8 mouse cellular contexts compared by ENCODE assay signal in the genomic region with DNA sequence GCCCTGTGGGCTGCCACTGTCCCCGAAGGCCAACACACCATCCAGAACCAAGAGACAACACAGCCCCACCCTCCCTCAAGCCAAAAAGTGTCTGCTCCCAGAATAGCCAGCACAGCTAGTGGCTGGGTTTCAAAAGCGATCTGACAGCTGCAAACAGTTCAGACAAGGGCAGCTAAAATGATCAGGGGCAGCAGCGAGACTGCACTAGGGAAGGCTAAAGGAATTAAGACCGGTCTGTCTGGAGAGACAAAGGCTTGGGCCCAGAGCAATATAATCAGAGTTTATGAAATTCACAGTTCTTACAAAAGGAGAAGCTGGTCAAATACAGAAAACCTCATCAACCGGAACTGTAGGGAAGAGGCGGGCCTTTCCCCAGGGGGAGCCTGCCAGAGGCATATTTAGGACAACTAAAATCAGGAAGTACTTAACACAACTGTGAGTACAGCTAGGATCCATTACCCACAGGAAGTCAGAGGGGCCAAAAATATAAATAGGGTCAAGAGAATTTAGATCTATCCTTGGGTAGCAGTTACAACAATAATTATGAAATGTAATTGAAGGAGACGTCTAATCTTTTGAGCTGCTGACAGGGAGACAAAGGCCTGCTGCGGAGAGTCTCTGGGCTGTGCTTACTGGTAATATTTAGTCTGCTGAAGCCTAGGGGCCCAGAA. TPM values are rescaled to one million over a fixed set of nuclear protein-coding genes. Genes with fewer than 3 reads are reported as not detected.
DNase-seq lines count a peak whose midpoint lies in the region; ATAC-seq and TF ChIP-seq lines count a peak whose summit lies in the region.

No protein-coding gene starts in this region.

- H3K4me1 ChIP-seq in embryonic facial prominence, embryonic 14.5 days (ENCODE audit: control insufficient read depth, insufficient read depth, low read length): peaks cover 20% of the 10 kb centered on the region
- peaks cover 34% of the 10 kb centered on the region for H3K4me1 ChIP-seq in heart, embryonic 16.5 days (ENCODE audit: control insufficient read depth, insufficient read depth, low read length)
- H3K4me1 ChIP-seq in stomach, embryonic 16.5 days (ENCODE audit: control insufficient read depth, insufficient read depth, low read length): peaks cover 11% of the 10 kb centered on the region; the same call in 1 of the 2 replicates

- no peak overlapping the region for H3K9ac ChIP-seq in embryonic facial prominence, embryonic 14.5 days (ENCODE audit: low read depth, low read length)
- peak overlapping the region; percentile 59 for H3K9ac ChIP-seq in heart, embryonic 16.5 days (ENCODE audit: low read length)
- H3K9ac ChIP-seq in stomach, embryonic 16.5 days (ENCODE audit: low read length): 0 out of 2 replicates have a peak overlapping the region, but pooled peaks have one; percentile 36

- H3K4me3 ChIP-seq in layer of hippocampus, adult 2 months: no peak overlapping the region
- H3K4me3 ChIP-seq in embryonic facial prominence, embryonic 14.5 days (ENCODE audit: low read depth, low read length): no peak overlapping the region
- H3K4me3 ChIP-seq in heart, embryonic 16.5 days (ENCODE audit: low read length): no peak overlapping the region
- H3K4me3 ChIP-seq in stomach, embryonic 16.5 days (replicated peaks; ENCODE audit: low read length): no peak overlapping the region

- peaks cover 4% of the 10 kb centered on the region; the same call in 1 of the 2 replicates for H3K36me3 ChIP-seq in embryonic facial prominence, embryonic 14.5 days (ENCODE audit: control insufficient read depth, insufficient read depth, low read length)
- H3K36me3 ChIP-seq in heart, embryonic 16.5 days (ENCODE audit: control insufficient read depth, insufficient read depth): no peaks in the 10 kb centered on the region
- H3K36me3 ChIP-seq in stomach, embryonic 16.5 days (ENCODE audit: control insufficient read depth, insufficient read depth, low read length): no peaks in the 10 kb centered on the region

- peak overlapping the region; percentile 63 for H3K27ac ChIP-seq in layer of hippocampus, adult 2 months
- peak overlapping the region; percentile 80 for H3K27ac ChIP-seq in embryonic facial prominence, embryonic 14.5 days (replicated peaks; ENCODE audit: low read depth, low read length)
- H3K27ac ChIP-seq in heart, embryonic 16.5 days (ENCODE audit: low read length): peak overlapping the region; percentile 91
- peak overlapping the region; percentile 80 for H3K27ac ChIP-seq in stomach, embryonic 16.5 days (ENCODE audit: low read length)

- 0 out of 2 replicates have a peak, but pooled peaks cover 5% of the 10 kb centered on the region for H3K9me3 ChIP-seq in embryonic facial prominence, embryonic 14.5 days (ENCODE audit: control insufficient read depth, low read length)
- no peaks in the 10 kb centered on the region for H3K9me3 ChIP-seq in heart, embryonic 16.5 days (replicated peaks; ENCODE audit: control insufficient read depth, low read length)
- no peaks in the 10 kb centered on the region for H3K9me3 ChIP-seq in stomach, embryonic 16.5 days (replicated peaks; ENCODE audit: control insufficient read depth, low read length)

- no peak for DNase-seq in layer of hippocampus, adult 2 months (ENCODE audit: low spot score in 2 of 2)
- DNase-seq in layer of hippocampus, postnatal 10 days (ENCODE audit: low spot score in 2 of 2): no peak
- DNase-seq in embryonic facial prominence, embryonic 14.5 days (ENCODE audit: low spot score): peak; percentile 78
- DNase-seq in kidney, postnatal 10 days: peak; percentile 63
- DNase-seq in lung, postnatal 4 days: peak; percentile 73 to 87

- no peak overlapping the region for H3K4me2 ChIP-seq in embryonic facial prominence, embryonic 14.5 days (ENCODE audit: low read depth, low read length)
- peak overlapping the region; percentile 21 for H3K4me2 ChIP-seq in heart, embryonic 16.5 days (ENCODE audit: low read depth, low read length)
- H3K4me2 ChIP-seq in stomach, embryonic 16.5 days (ENCODE audit: low read depth, low read length): 0 out of 2 replicates have a peak overlapping the region, but pooled peaks have one; percentile 5

- no peak for TF ChIP-seq CTCF in layer of hippocampus, adult 2 months (conservative IDR thresholded peaks at IDR 0.05)

- H3K27me3 ChIP-seq in embryonic facial prominence, embryonic 14.5 days (replicated peaks; ENCODE audit: control insufficient read depth, insufficient read depth, low read length): peaks cover 31% of the 10 kb centered on the region
- H3K27me3 ChIP-seq in heart, embryonic 16.5 days (ENCODE audit: control insufficient read depth, insufficient read depth, low read length): peaks cover 2% of the 10 kb centered on the region; the same call in 1 of the 2 replicates
- peaks cover 11% of the 10 kb centered on the region for H3K27me3 ChIP-seq in stomach, embryonic 16.5 days (ENCODE audit: control insufficient read depth, insufficient read depth, low read length)

- 11% methylated on average over 8 of the region's 8 CpGs for WGBS in embryonic facial prominence, embryonic 14.5 days
- 17% methylated on average over 8 of the region's 8 CpGs for WGBS in heart, embryonic 16.5 days
- 21% methylated on average over 8 of the region's 8 CpGs for WGBS in stomach, embryonic 16.5 days

- peak; percentile 58 for ATAC-seq in embryonic facial prominence, embryonic 14.5 days (ENCODE audit: low read depth)
- ATAC-seq in heart, embryonic 16.5 days (replicated peaks; ENCODE audit: extremely low read depth, insufficient read depth, low FRiP score): peak; percentile 75
- ATAC-seq in stomach, embryonic 16.5 days (ENCODE audit: insufficient read depth, low FRiP score): peak; percentile 37; the same call in 1 of the 2 replicates
- no peak for ATAC-seq in erythroid progenitor cell, adult 5-6 weeks (replicated peaks; ENCODE audit: low FRiP score, poor library complexity, severe bottlenecking)

RNA-seq across cellular contexts. Expression of gene Myog, which starts 12.9 kb away (rescaled TPM):
- not detected for total RNA-seq in layer of hippocampus, adult 2 months (2021)
- not detected for total RNA-seq in layer of hippocampus, postnatal 10 days (2021)
- 219 and 223 TPM in 2 replicates for polyA plus RNA-seq in embryonic facial prominence, embryonic 14.5 days (2014; fragmentation: Nextera tagmentation; extraction: Ambion mirVana)
- 2.0 and 3.3 TPM in 2 replicates for polyA plus RNA-seq in heart, embryonic 16.5 days (2015; fragmentation: Nextera tagmentation; extraction: Ambion mirVana)
- 1.2 and 28.7 TPM in 2 replicates for polyA plus RNA-seq in stomach, embryonic 16.5 days (2015; fragmentation: Nextera tagmentation; extraction: Ambion mirVana)
- not detected in 2 replicates for total RNA-seq in erythroid progenitor cell, adult 5-6 weeks (2015; ENCODE audit: low replicate concordance)
- not detected in 2 replicates for total RNA-seq in erythroid progenitor cell, adult 5-6 weeks (2017; ENCODE audit: low replicate concordance)

RNA-seq across cellular contexts. Expression of gene Ppfia4, which starts 30.0 kb away (rescaled TPM):
- total RNA-seq in layer of hippocampus, adult 2 months (2021): 10 to 100 TPM; 71.9 to 79.7 TPM
- total RNA-seq in layer of hippocampus, postnatal 10 days (2021): 10 to 100 TPM; 84.9 to 97.0 TPM
- polyA plus RNA-seq in embryonic facial prominence, embryonic 14.5 days (2014; fragmentation: Nextera tagmentation; extraction: Ambion mirVana): 12.8 and 14.1 TPM in 2 replicates
- 10.6 and 11.4 TPM in 2 replicates for polyA plus RNA-seq in heart, embryonic 16.5 days (2015; fragmentation: Nextera tagmentation; extraction: Ambion mirVana)
- polyA plus RNA-seq in stomach, embryonic 16.5 days (2015; fragmentation: Nextera tagmentation; extraction: Ambion mirVana): 6.8 and 6.9 TPM in 2 replicates
- 0.42 and 0.72 TPM in 2 replicates for total RNA-seq in erythroid progenitor cell, adult 5-6 weeks (2015; ENCODE audit: low replicate concordance)
- 3.0 TPM in 1 of 2 replicates, not detected in the other for total RNA-seq in erythroid progenitor cell, adult 5-6 weeks (2017; ENCODE audit: low replicate concordance)

RNA-seq across cellular contexts. Expression of gene Tmem183a, which starts 59.1 kb away (rescaled TPM):
- total RNA-seq in layer of hippocampus, adult 2 months (2021): 10 to 100 TPM; 73.5 to 76.7 TPM
- total RNA-seq in layer of hippocampus, postnatal 10 days (2021): 100 to 1,000 TPM in 1 of 2 experiments, 10 to 100 TPM in 1; 96.2 to 104 TPM
- 75.3 and 78.0 TPM in 2 replicates for polyA plus RNA-seq in embryonic facial prominence, embryonic 14.5 days (2014; fragmentation: Nextera tagmentation; extraction: Ambion mirVana)
- 57.5 and 60.4 TPM in 2 replicates for polyA plus RNA-seq in heart, embryonic 16.5 days (2015; fragmentation: Nextera tagmentation; extraction: Ambion mirVana)
- 93.7 and 104 TPM in 2 replicates for polyA plus RNA-seq in stomach, embryonic 16.5 days (2015; fragmentation: Nextera tagmentation; extraction: Ambion mirVana)
- total RNA-seq in erythroid progenitor cell, adult 5-6 weeks (2015; ENCODE audit: low replicate concordance): 52.0 and 62.3 TPM in 2 replicates
- 72.4 and 84.7 TPM in 2 replicates for total RNA-seq in erythroid progenitor cell, adult 5-6 weeks (2017; ENCODE audit: low replicate concordance)

Comparison
In these comparisons a context has a peak if more than half of its experiments do, and no peak if none do; other contexts are left out.
1. DNase-seq: peak in embryonic facial prominence, embryonic 14.5 days (single experiment), kidney, postnatal 10 days (single experiment) and lung, postnatal 4 days (2 of 2); none in layer of hippocampus, adult 2 months (0 of 2) and layer of hippocampus, postnatal 10 days (0 of 2).
2. RNA of gene Ppfia4, which starts 30.0 kb away (total RNA-seq): 84.9 to 97.0 TPM in layer of hippocampus, postnatal 10 days and 71.9 to 79.7 TPM in layer of hippocampus, adult 2 months; 0.42 to 3.0 TPM in erythroid progenitor cell, adult 5-6 weeks; every median in the first group is over 10 times any median in the second.
3. Peak in every context shown above with its lines, with median percentiles within 50 percentile points of each other: H3K27ac ChIP-seq.